Mouse (Mus musculus) gastrocnemius, postnatal 25 days (tissue): Measurements from ENCODE around the gene Msi2. TPM values are rescaled to one million over a fixed set of nuclear protein-coding genes. Genes with fewer than 3 reads are reported as not detected.

Experiments used
- DNase-seq: peaks from one replicate; pipeline ENCODE4 v3.0.0; 2022
- total RNA-seq, 2 experiments: library from RNA; stranded (reverse); gene quantifications; 1 replicate in 1 of 2; 2 replicates in 1 of 2; pipeline ENCODE4 v1.2.3; 2021

Gene Msi2
- total RNA-seq, 2 experiments from 2014 or later = 158 TPM

DNA sequence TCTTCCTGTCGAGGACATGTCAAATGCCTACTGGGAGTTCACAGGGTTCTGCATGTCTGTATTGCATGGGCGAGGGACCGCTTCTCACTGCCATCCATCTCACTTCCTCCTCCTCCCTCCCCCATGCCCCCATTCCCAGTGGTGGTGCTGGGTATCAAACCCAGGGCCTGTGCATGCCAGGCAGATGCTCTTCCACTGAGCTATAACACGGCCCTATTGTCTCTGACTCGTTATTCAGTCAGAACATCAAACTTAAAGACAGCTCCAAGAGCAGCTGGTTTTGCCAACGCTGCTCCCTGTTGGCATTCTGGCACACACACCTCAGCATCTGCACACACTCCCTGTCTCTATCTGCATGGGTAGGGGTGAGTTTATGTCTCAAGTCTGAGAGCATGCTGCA, 317.0 kb downstream of the Msi2 start:
- DNase-seq = no peak

DNA sequence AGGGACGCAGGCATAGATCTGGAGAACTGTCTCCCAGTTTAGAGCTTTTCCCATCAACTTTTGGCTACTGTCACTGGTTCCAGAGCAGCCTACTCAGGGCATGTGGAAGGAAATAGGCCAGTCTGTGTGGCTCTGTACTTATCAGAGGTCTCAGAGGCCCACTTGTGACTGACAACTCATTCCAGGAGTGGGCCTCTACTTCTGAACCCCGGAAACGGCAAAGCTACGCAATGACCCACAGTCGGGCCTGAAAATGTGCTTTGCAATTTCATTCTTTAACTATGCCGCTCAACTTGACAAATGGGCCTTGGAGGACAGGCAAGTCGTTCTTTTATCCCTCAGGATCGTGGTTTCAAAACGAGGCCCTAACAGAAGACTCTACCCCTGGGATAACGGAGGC, 317.4 kb downstream of the Msi2 start:
- DNase-seq = no peak

DNA sequence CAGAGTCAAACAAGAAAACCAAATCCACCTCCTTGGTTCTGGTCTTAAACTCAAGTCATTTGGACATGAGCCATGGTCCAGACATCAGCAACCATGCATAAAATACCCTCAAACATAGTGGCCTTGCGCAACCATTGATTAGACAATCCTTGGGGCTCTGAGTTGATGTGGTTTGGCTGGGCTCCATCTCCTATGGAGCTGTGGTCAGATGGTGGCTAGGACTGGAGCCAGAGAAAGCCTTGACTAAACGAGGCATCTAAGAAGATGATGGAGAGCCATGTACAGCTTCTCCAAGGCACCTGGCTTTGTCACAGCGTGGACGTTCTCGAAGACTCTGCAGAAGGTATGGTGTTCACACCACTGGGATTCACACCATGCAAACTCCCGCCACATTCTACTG, 318.1 kb downstream of the Msi2 start:
- no peak for DNase-seq

DNA sequence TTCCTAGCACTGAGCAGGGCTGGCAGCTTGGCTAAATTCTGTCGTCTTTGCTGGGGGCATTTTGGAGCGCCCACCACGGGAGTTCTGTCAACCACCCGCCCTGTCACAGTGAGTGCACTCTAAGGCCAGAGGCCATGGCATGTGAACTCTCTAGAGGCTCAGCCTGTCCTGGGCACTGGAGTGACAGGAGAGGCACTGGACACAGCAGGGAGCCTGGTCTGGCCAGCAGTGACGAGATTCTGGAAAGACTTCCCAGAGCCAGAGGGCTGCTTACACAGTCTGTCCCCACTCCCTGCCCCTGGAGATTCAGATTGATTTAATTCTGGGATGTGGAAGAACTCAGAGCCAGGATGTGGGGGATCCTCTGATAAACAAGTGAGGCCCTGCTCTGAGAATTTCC, 318.9 kb downstream of the Msi2 start:
- peak; percentile 46 for DNase-seq

DNA sequence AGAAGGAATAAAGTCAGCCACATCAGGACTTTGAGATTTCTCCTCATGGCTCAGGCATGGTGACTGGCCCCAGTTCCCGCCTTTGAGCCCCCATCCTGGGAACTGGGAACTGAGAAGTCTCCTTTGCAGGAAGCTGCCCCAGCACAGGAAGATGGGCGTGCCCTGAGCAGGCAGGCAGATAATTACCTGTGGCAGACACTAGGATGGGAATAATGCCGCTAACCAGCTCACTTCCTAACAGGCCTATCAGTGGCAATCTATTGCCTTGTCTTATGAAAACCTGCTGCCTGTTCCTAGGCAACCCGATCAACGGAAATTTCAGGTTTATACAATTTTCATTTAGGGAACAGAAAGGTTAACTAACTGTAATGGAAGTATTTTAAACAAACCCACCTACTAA, 319.3 kb downstream of the Msi2 start:
- DNase-seq = no peak

DNA sequence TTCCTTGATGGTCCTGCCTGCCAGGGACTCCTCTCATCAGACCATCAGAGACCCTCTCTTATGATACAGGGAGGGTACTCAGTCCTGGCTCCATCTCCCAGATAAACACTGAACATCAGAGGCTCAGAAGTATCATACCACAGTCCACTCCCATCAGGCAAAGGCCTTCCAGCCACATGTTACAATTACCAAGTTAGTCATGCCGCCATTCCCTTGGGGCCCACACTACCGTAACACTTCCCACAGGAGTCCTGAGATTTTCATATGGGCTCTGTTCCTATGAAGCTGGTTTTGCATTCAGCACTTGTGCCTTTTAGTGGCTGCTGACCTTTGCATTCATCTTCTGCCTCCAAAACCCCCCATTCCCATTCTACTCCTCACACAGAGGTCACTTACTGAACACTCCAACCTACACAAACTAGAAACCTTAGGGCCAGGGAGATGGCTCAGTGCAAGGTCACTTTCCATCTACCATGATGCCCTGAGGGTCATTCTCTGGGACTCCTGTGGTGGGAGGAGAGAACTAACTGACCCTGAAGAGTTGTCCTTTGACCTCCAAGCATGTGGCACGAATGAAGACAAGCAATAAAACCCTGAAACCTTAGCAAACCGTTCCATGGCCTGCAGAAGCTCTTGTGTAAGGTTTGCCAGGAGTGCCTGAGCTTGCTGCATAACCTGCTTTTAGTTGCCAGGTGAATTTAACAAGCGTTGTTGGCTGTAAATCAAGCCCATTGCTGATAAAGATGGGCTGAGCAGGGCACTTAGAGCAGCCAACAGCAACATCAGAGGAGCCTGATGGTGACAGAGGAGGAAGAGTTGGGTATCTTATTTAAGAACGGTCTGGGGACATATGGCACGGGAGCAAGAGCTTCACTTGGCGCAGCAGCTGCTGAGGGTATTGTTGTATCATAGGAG, 323.0 kb downstream of the Msi2 start:
- DNase-seq = no peak

DNA sequence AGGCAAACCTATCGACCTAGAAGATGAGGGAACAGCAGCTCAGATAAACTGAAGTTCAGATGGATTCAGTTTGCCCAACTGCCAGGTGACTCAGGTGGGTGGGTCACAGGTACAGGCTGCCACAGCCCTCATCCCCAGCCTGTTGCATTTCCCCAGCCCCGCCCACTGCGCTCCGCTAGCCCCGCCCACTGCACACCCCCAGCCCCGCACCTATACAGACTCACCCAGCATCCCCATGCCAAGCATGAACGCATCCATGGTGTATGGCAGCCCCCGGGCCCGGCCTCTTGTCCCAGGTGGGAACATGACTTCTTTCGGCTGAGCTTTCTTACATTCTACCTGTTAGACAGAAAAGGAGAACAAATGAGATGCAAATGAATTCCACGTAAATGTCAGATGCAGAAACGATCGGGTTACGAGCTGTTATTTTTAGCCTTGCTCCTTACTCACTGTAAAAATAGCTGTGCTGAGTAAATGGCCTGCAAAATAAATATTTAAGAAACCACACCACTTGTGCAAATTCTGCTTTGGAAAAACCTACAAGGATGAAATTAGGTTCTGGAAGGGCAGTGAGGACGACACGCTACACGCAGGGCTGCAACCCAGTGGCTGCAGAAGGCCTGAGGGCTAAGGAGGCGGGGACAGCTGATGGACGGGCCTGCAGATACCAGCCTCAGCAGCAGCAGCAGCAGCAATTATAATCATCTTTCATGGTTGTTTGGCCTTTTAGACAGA, 323.8 kb downstream of the Msi2 start:
- DNase-seq = no peak

DNA sequence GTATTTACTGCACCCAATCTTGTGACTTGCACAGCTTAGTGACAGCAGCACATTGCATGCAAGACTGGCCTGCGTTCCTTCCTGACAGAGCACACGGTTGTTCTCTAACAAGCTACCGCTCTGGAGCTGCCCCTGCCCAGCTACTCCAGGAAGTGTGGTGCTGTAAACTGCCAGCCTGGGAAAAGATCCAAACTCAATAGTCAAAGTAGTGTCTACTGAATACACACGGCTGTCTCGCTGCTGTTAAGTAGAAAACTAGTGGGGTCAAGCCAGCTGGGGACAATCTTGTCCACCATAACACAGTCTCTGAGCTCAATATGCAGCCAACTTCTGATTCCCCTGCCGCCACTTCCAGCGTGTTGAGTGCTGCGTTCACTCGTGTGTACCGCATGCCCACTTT, 325.6 kb downstream of the Msi2 start:
- DNase-seq = no peak

DNA sequence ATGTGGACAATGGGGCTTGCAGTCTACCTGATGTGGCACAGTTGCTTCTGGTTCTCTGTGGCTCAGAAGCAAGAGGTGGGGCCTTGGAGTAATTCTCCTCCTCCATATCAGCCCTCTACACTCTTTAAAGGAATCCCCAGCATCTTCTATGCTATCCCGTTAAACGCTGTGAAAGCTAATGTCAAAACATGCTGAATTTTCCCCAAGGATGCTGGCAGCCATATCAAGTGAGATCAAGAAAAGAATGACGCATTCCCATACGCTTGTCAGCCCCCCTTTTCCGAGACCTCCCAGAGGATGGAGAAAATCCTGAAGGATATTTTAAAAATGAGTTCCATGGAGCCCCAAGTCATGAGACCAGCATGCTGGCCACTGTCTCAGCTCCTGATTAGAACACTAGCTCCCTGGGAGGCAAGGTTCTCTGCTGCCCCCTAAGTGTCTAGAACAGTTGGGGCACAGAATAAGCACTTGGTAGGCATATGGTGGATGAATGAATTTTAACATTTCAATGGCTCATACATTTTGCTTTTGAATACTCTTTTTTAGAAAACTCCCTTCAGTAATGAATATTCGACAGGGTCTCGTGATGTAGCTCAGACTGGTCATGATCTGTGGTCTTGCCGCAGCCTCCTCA, 327.0 kb downstream of the Msi2 start:
- DNase-seq = no peak

DNA sequence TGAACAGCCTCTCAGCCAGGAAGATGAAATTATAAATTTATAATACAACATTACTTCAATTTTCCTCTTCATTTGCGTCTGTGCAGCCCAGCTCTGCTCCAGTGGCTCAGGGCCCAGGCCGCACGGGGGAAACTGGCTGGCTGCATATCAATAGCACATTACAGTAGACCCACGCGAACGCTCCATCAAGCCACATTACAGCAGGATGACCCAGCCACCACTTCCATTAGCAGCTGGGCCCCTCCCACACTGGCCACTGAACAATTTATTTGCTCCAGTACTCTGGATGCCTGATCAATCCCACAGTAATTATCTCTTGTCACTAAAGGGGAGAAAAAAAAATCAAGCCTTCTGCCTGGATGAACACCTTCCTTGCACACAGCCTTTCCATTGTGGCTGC, 328.8 kb downstream of the Msi2 start:
- no peak for DNase-seq

DNA sequence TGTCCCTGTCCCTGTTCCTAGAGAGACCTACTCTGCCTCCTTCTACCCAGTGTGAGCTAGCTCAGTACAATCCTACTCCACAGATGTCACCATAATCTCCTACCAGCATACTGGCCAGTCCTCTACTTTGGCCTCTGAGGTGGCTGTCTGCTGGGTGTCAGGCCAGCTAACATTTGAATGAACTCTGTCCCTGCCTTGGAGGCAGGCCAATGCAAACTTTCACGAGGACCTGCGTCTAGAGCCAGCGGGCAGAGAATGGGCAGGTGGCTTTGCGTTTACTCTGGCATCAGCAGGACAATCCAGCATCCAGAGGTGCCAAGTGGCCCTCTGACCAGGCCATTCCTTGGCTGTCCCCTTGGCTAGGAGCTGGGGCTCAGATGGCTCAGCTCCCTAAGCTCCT, 331.4 kb downstream of the Msi2 start:
- DNase-seq = peak; percentile 69

DNA sequence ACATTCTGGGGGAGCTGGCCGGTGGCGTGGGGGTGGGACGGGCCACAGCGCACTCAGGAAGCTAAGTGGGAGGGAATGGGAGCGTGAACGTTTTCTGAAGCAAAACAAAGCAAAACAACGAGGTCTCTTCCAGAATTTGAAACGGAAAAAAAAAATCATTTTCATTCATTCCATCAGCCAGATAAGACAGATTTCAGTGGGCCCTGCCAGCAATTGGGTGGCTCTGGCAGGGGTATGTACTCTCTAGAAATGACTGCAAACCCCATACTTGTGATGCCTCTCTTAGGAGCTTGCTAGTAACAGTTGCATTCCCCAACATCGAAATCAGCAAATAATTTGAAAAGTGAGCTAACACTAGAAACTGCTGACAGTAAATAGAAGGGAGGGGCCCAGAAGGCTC, 335.9 kb downstream of the Msi2 start:
- DNase-seq = no peak

DNA sequence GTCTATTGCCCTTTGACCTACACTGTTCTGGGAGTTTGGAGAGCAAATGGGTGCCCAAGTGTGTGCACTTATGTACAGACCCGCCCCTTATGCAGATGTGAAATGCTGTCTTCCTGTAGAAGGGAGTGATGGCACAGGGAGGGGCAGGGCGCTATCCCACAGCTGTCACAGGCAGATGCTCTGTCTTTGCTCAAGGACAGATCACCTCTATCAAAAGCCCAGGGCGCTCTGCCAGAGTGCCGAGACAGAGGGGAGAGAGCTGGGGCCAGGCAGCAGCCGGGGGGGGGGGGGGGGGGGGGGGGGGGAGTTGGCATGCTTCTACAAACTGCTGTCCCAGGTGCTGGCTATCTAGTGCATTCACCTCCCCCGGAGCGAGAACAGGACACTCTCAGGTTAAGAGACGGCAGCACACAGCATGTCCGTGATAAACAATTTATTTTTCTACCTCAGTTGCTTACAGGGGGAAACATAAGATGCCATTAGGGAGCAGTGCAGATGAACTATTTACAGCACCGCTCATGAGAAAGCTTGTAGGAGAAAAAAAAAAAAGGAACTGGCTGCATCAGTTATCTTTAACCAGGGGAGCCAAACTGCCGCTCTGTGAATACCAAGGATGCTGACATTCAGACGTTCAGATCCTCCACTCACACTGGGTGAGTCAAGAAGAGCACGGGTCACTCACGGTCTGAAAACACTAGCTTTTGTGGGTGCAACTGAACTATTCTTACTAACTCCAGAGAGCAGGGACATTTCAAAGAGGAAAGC, 337.0 kb downstream of the Msi2 start:
- DNase-seq = no peak

DNA sequence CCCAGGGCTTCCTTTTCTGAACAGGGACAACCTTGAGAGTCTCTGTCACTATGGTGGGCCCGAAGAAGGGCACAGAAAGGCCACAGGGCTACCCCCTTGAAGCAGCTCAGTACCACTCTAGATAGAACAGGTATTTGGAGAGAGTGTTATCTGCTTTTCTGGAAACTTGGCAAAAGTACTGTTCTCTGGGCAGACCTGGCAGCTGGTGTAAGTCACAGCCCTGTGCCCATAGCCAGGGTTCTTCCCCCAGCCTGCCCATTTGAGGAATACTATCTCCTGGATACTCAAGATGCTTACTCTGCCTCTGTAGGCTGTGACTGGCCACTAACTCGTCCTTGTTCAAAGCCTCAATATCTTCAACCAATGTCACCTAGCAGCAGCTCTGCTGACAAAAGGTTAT, 338.7 kb downstream of the Msi2 start:
- DNase-seq = no peak

DNA sequence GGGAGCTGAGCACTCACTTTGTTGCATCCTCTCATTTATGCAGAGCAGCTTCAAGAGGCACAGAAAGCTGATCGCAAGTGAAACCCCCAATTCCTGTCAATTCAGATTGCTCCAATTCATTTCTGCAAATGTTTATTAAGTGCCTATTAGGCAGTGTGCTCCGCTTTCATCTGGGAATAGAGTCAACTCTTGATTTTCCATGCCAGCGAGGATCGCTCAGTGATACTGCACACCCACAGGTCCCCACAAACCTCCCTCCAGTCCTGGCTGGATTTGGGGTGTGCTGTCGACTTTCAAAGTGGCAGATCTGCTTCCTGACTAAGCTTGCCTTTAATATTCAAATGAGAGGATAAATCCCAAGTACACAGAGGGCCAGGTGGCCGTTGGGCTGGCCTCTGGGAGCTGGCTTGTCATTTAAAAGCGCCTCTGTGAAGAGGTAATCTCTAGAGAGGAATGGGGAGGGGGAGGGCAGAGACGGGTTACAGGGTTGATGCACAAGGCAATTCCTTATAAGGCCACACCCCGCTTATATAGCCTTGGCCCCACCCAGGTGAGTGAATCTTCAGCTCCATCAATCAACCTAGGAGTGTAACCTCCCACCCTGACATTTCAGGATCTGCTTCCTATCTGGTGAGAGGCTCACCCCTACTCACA, 339.5 kb downstream of the Msi2 start:
- no peak for DNase-seq

DNA sequence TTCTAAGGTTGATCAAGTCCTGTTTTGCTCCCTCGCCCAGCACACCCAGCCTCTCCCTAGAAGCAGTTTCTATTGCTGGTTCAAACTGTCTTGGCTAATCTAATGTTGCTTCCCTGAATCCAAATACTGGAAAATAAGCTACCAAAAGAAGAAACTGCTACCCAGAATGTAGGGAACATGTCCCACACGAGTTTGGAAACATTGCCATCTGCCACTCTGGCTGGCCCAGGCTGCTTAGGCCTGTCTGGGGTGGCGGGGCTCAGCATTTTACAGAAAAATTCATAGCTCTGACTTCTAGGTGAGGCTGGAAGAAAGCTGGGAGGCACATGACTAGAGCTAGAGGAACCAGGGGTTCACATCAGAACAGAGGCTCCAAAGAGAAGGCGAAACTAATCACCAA, 345.7 kb downstream of the Msi2 start:
- no peak for DNase-seq

DNA sequence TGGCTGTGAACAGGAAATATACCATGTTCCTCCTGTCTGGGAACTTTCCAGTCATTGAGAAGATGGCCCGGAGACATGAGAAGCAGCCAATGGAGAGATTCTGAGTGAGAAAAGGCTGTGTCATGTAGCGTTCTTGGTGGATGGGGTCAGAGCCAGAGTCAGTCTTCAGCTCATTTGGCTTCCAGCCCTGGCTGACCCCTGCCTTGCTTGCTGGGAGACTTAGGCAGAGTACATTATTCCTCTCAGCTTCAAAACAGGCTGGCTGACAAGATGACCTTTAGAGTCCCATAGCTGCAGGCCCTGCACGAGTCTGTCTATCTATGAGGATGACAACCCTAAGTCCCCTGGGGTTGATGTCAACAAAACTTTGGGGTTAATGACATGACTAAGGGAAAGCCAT, 348.4 kb downstream of the Msi2 start:
- DNase-seq = no peak

DNA sequence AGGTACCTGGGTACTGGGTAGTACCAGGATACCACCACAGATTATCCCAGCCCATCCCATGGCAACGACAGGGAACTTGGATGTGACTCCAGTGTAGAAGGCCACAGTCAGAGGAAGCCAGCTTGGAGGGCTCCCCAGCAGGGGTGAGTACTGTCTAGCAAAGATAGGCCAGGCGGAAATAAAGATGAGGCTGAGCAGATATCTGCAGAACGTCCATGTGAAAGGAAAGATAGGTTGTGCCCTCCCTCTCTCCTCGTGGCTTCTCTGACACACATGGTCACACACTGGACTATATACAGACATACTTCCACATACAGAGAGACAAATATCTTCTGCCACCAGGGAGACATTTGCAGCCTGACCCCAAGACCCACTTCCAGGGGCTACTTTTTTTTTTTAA, 350.8 kb downstream of the Msi2 start:
- no peak for DNase-seq

DNA sequence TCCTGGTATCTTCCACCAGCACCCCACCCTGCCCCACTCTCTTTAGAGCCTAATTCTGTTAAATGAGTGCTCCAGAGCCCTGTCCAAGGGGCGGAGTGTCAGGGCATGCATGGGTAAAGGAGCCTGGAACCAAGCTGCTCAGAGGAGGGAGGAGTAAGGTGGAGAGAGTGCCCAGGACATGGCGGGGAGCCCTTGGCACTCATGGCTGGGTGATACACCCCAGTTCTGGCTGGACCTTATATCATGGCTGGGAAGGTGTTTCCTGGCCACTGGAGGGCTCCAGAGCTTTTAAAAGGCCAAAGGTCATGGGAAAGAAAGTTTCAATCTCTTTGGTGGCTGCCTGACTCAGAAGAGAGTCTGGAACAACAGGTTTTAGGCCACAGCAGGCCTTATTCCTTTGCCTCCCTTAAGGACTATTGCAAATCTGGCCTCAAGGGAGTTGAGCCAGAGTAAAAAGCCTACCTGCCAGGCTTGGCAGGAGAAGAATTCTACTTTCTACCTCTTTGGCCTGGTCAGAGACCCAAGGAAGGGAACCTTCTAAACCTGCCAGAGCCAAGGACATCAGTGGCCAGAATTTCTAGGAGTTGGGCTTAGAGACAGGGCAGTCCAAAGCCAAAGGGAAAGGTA, 352.3 kb downstream of the Msi2 start:
- DNase-seq = peak; percentile 55

DNA sequence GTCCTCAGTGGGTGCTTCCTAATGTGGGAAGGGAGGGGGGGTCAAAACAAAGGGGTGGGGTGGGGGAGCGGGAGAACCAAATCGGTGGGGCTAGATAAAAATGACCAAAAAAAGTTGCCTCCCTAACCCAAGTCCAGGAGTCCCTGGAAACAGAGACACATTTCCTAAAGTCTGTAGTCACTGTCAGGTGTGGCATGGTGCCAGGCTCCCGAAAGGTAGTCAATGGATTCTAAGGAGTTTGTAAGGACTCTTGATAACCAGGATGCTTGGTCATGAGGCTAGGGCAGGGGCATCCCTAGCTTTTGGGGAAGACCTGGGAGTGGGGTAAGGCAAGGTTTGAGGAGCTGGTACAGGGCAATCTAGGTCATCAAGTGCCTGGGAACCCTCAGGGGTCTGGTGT, 354.1 kb downstream of the Msi2 start:
- no peak for DNase-seq

DNA sequence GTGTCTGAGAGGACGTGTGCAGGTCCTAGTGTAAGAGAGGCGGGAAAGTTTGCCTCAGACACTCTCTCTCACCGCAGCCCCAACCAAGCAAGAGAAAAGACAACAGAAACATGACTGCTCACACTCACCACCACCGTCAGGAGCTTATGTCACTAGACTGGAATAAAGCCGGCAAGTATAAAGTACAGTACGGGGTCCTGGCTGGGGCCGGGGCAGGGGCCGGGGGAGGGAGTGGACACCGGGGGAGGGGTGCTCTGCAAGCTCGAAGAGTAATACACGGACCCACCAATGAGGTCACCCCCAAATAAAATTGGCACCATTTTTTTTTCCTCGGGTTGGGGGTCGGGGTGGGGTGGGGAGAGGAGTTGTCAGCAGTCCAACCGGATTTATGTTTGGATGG, 354.8 kb downstream of the Msi2 start:
- no peak for DNase-seq
